Mouse (Mus musculus) gonadal fat pad, adult 2 months (tissue): Measurements from ENCODE around the gene Setd1a. TPM values are rescaled to one million over a fixed set of nuclear protein-coding genes. Genes with fewer than 3 reads are reported as not detected.
A peak's percentile ranks its signal among the peaks of the same experiment; 100 is the strongest.

Experiments used
- DNase-seq: peaks from one replicate; pipeline ENCODE4 v3.0.0-alpha.2; 2012; ENCODE audit warnings: low read depth
- polyA plus RNA-seq: library from polyadenylated mRNA; depleted of rRNA; stranded (reverse); fragments of >200 nt; gene quantifications from 2 replicates; pipeline ENCODE4 v1.2.3, GENCODE M21; 2012

The Setd1a gene
- polyA plus RNA-seq, 1 experiment, result 7.6 TPM

GRCm38 (mm10) chr7:127799738-127800137 lies 23.3 kb downstream of the Setd1a start:
- no peak for DNase-seq

- no peak for DNase-seq
These were observed 24.1 kb downstream of the Setd1a start, which contains the start of gene Hsd3b7 for GRCm38 (mm10) chr7:127800435-127801009. TSS of gene Hsd3b7 (plus strand) at chr7:127800604.

- DNase-seq, result no peak
These were observed 24.6 kb downstream of the Setd1a start for GRCm38 (mm10) chr7:127801010-127801621.

GRCm38 (mm10) chr7:127802313-127802712 lies 25.8 kb downstream of the Setd1a start:
- DNase-seq, result no peak

- DNase-seq, result no peak
These were observed 32.4 kb downstream of the Setd1a start for GRCm38 (mm10) chr7:127808821-127809220.

GRCm38 (mm10) chr7:127809846-127810245 lies 33.4 kb downstream of the Setd1a start:
- no peak for DNase-seq

- DNase-seq, result no peak
These were observed 34.2 kb downstream of the Setd1a start for GRCm38 (mm10) chr7:127810650-127811049.

- DNase-seq, result no peak
These were observed 34.8 kb downstream of the Setd1a start for GRCm38 (mm10) chr7:127811240-127811639.

- peak; percentile 37 for DNase-seq
These were observed 35.8 kb downstream of the Setd1a start for GRCm38 (mm10) chr7:127812292-127812691.

GRCm38 (mm10) chr7:127813821-127814220 lies 37.4 kb downstream of the Setd1a start:
- DNase-seq, result no peak

GRCm38 (mm10) chr7:127814241-127814921 lies 37.9 kb downstream of the Setd1a start:
- peak; percentile 85 for DNase-seq

GRCm38 (mm10) chr7:127815116-127815665 lies 38.7 kb downstream of the Setd1a start:
- no peak for DNase-seq

- DNase-seq, result peak; percentile 81
These were observed 39.7 kb downstream of the Setd1a start for GRCm38 (mm10) chr7:127815954-127816821.

- DNase-seq, result no peak
These were observed 40.6 kb downstream of the Setd1a start for GRCm38 (mm10) chr7:127817053-127817452.

- no peak for DNase-seq
These were observed 41.3 kb downstream of the Setd1a start for GRCm38 (mm10) chr7:127817776-127818175.

GRCm38 (mm10) chr7:127820836-127821509 lies 44.5 kb downstream of the Setd1a start:
- no peak for DNase-seq

GRCm38 (mm10) chr7:127822494-127822893 lies 46.0 kb downstream of the Setd1a start:
- no peak for DNase-seq

GRCm38 (mm10) chr7:127823236-127824171 lies 47.0 kb downstream of the Setd1a start:
- DNase-seq, result no peak

- no peak for DNase-seq
These were observed 47.9 kb downstream of the Setd1a start, which contains the start of the genes Stx4a and Stx1b for GRCm38 (mm10) chr7:127824176-127824871. TSS of gene Stx4a (plus strand) at chr7:127824294. TSS of gene Stx1b (minus strand) at chr7:127824549.
